Mouse (Mus musculus) urinary bladder, postnatal 36 days (tissue): Measurements from ENCODE around the gene Sost.
"Not testable (repeated sequence)": the region's sequence is repeated elsewhere in the genome, so short reads cannot be mapped to it uniquely, and the experiment has no call there.

Source experiments
- DNase-seq, 2 experiments: peaks; one replicate each; pipeline ENCODE4 v3.0.0; 2022; ENCODE audit warnings: low spot score in 2 of 2, mixed read lengths in 1 of 2

The Sost gene

DNA sequence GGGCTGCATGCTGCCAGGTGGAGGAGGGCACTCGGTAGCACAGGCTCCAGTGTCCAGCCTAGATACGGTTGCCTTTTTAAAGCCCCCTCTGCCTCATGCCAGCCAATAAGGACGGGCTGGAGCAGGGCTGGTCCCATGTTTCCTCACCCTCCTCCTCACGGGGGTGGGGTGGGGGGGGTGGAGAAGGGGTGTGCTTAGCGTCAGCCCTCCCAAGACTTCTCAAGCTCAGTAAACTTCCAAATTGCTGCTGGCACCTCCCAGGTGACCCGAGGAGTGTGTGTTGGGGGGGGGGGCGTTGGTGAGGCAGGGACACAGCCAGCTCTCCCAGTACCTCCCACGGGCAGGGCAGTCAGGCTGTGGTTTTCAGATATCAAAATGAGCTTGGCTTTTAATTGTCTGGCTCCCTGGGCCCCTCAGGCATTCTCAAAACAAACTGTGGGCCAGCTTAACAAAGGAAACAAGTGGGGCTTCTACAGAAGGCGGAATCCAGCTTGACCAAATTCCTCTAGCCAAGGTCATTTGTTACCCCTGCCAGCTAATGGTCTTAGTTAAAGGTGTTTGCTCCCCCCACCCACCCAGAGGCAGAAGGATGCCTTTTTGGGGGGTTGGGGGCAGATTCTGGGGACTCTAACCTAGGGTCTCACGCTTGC is at the start of gene Sost:
Gene Sost (minus strand): TSS at position 51 of the 650 bp plus-strand sequence.
- no peak for DNase-seq

DNA sequence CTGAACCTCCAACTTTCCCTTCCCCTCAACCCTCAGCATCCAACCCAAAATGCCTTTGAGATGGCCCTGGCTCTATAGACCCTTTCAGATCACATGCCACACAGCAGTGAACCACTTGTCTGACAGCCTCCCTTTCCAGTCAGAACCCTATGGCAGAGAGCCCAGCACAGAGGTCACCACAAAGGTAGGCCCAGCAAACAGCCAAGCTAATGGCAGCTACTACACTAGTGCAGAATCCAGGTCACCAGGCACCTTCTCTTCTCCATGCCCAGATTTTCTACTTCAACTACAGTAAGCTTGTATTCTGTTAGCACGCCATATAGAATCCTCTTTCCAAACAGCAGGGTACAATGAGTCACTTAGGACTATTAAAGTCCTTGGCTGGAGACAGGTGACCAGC is 49.3 kb upstream of the Sost start:
- DNase-seq: no peak

- DNase-seq: no peak
These were observed 48.7 kb upstream of the Sost start for GRCm38 (mm10) chr11:102015472-102015871.

GRCm38 (mm10) chr11:102013201-102013600 is 46.4 kb upstream of the Sost start:
- no peak for DNase-seq

- DNase-seq: no peak
These were observed 44.7 kb upstream of the Sost start for GRCm38 (mm10) chr11:102011510-102011909.

- DNase-seq: no peak
These were observed 43.3 kb upstream of the Sost start for GRCm38 (mm10) chr11:102010140-102010539.

DNA sequence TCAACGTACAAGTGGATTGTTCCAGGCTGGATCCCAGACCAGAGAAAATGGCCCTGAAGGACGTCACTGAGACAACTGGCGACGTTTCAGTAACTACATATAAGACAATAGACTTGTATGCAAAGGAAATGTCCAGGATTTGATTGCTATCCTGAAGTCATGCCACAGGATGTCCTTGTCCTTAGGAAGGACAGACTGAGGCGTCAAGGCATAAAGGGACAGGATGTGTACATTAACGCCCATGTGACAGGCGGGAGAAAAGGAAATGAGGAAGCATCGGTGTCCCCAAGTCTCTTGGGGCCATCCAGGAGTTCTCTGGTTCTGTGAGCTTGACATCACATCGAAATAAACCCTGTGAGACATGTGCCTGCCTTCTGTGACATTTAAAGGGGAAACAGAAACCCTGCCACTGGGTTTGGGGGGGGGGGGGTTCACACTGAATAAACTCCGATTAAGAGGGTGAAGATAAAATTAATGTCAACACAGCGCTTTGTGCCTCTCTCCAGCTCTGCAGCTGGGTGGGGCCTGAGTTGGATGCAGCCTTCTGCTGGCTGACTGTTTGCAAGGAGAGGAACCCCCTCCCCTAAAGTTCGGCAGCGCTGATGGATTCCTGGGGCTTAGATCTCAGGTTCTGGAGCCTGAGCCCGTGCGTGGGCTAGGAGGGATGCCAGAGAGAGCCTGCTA is 42.3 kb upstream of the Sost start:
- DNase-seq: no peak

DNA sequence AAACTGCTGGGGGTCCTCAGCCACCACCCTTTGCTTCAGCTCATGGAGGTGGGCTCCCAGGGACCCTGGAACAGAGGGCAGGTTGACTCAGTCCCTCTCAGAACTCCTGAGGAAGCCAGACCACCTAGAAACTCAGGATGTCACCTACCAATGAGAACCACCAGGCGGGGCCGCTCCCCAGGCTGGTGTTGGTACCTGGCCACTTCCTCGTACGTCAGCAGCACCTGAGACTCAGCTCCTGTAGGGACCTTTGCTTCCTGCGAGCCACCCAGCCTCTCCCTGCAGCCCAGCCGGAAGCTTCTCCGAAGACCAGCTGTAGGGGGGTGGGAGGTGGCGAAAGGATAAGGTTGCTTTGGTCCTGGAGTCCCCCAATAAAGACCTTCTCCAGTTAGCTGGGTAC is 41.6 kb upstream of the Sost start:
- no peak for DNase-seq

- DNase-seq: no peak
These were observed 39.9 kb upstream of the Sost start for GRCm38 (mm10) chr11:102006688-102007087.

DNA sequence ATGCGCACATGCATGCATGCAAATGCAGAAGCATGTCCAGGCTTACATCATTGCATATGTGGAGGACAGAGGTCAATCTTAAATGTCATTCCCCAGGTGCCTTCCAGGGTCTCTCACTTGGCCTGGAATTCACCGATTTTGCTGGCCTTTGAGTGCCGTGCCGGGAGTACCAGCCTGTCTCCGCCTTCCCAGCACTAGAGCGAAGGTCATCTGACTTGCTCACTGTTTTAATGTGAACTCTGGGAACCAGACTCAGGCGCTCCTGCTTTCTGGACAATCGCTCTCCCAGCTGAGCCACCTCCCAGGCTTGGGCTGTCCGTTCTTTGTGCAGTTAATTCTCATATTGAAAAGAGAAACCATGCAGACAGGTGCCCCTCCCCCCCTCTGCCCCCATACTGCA is 39.5 kb upstream of the Sost start:
- DNase-seq: no peak

DNA sequence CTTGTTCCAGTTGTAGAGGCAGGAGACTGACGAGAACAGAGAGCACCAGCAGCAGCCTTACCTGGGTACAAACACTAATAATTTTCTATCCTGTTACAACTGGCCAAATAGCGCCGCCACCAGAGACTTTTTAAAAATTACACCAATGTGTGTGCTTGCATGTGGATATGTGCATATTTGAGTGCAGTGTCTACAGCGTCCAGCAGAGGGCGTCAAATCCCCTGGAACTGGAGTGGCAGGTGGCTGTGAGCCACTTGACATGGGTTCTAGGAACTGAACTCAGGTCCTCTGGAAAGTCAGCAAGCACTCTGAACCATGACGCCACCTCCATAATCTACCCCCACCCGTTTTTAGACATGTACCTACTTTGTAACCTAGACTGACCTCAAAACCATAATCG is 37.4 kb upstream of the Sost start:
- DNase-seq: no peak

DNA sequence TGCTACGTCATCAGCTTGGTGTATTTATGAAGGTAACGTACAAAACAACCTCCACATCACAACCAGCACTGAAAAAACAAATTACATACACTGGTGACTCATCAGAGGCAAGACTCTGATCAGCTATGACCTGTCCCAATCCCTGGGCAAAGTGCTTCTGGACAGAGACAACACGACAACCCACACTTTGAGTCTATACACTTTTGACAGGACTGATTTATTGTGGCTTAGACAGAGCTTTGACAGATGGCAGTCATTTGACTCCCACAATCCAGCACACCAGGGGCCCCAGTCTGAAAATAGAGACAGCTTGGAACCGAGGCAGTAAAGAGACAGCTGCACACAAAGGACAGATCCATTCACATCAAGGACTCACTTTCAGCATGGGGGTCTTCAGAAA is 32.7 kb upstream of the Sost start:
- no peak for DNase-seq

DNA sequence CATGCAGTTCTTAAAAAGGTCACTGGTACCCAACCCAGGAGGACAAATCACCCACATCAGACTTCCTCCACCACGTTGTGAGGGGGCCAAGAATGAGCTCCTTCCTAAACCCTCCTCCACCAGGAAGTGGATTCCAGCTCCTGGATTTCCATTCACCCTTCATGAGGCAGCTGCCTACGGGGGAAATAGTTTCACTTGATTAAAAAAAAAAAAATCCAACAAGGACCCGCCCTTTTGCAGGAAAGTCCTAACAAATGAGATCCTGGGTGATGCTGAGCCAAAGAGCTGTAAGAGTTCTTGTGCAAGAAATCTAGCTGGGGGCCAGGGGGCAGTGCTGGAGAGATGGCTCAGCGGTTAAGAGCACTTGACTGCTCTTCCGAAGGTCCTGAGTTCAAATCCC is 31.4 kb upstream of the Sost start:
- DNase-seq: no peak

- DNase-seq: no peak
These were observed 29.1 kb upstream of the Sost start for GRCm38 (mm10) chr11:101995938-101996337.

DNA sequence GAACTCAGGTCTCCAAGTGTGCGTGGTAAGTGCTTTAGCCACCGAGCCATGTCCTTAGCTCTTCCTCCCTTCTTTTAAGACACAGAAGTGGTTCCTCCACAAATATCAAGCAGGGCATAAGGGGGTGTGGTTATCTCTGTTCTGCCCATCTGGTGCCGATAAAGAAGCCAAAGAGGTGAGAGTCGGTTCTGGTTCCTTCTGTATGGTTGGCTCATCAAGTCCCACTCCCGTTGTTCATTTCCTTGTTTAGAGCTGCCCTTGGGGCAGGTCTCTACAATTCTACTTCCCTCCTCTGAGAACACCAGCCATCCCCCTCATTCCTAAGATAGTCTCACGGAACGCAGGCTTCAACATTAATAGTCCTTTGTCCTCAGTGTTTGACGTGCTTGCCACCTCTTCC is 27.3 kb upstream of the Sost start:
- DNase-seq: no peak

GRCm38 (mm10) chr11:101992411-101992810 is 25.6 kb upstream of the Sost start:
- DNase-seq: no peak

DNA sequence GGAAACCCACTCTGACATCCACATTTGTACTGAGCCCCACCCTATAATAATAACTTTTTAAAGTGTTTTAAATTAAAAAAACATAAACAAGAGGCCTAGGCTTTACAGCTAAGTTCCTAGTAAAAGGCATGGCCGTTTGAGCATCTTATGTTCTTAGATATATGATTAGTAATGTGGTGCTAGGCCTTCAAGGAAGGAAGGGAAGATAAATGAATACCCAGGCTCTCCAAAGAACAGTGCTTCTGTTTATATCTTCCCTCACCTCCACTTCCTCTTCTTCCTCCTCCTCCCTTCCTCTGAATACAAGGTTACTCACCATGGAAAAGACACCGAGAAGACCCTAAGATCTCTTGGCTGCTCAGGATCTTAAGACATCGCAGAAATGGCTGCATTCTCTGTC is 25.0 kb upstream of the Sost start:
- DNase-seq: no peak

DNA sequence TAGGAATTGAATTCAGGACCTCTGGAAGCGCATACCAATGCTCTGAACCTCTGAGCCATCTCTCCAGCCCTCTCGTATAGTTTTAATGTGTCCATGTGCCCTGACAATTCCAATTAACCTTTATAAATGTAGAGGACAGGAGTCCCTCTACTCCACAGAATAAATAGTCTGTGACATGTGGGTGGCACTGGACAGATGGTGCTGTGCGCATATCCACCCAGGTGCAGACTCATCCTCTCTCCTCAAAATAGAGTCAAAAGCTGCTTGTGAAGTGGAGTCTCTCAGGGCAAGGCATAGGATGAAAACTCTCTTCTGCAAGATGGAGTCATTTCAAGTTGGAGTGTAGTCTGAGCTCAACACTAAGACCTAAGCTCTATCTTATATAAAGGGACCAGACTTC is 23.4 kb upstream of the Sost start:
- DNase-seq: no peak

DNA sequence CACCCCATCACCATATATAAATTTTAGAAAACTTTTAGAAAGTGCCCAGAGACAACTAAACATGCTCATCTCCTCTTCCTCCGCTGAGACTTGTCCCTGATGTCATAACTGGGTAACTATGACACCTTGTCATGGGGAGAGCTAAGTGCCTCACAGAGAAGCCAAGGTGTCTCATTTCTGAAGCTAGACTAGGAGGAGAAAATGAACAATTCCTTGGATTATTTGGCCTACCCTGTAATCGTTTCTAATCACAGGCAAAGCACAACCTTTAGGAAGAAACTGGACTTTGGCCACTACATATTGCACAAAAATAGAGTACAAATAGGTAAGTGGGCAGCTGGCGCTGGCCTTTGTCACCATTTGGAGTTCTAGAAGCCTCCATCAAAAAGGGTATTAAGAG is 20.1 kb upstream of the Sost start, which contains the start of gene Dusp3:
Gene Dusp3 (minus strand): TSS at position 101 of the 400 bp plus-strand sequence.
- no peak for DNase-seq

DNA sequence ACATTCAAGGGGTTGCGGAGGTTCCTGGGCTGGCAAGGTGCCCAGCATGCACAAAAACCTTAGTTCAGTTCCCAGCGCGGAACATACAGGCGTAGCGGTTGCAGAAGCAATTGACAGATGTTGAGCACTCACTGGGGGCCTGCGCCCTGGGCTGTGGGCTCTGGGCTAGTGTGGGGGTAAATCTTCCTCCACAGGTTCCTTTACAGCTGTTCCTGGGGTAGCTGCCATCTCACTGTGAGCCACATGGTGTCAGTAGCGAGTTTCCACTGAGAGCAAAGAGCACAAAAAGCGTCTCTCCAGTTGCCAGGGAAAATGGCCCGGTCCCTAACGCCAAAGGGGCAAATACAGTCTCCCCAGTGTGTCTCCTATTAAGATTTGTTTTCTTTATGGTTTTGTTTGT is 19.2 kb upstream of the Sost start:
- peak; percentile 79 to 83 for DNase-seq

DNA sequence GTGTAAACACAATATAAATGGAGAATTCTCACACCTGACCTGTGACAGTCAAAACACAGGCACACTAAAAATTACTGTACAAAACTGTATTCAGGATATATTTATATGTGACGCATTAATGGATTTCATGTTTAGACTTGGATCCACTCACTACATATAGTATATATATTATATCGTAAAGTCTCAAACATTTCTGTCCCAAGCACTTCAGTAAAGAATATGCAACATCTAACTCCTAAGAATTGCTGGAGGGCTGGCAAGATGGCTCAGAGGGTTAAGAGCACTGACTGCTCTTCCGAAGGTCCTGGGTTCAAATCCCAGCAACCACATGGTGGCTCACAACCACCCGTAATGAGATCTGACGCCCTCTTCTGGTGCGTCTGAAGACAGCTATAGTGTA is 18.6 kb upstream of the Sost start:
- DNase-seq: not testable (repeated sequence)

GRCm38 (mm10) chr11:101984054-101985025 is 17.5 kb upstream of the Sost start, which contains the start of gene Cfap97d1:
Gene Cfap97d1 (plus strand): TSS chr11:101984279.
- peak; percentile 83 to 91 for DNase-seq
